Mouse (Mus musculus) MEL (cell line): Measurements from ENCODE around the gene Ebi3.

Source experiments
- BHLHE40 ChIP-seq: IDR thresholded peaks from 2 replicates; pipeline ENCODE4 v1.6.1; 2012; ENCODE audit warnings: low read depth, mild to moderate bottlenecking, inconsistent platforms, low read length, improper control_type of control experiment, borderline replicate concordance
- CHD1 ChIP-seq: IDR thresholded peaks from 2 replicates; pipeline ENCODE4 v1.6.1; 2012; ENCODE audit warnings: low read depth, mild to moderate bottlenecking, inconsistent platforms, low read length, improper control_type of control experiment
- CTCF ChIP-seq, 3 experiments: IDR thresholded peaks in 2 of 3; conservative IDR thresholded peaks in 1 of 3; 2 replicates each; pipeline ENCODE4 v1.5.1; 2011 to 2012; ENCODE audit warnings: low read length in 3 of 3, low read depth in 2 of 3, mild to moderate bottlenecking in 2 of 3, improper control_type of control experiment in 1 of 3, inconsistent platforms in 1 of 3, mixed read lengths in 1 of 3, moderate library complexity in 1 of 3; ENCODE audit not compliant: control insufficient read depth in 1 of 3, insufficient read depth in 1 of 3, poor library complexity in 1 of 3, severe bottlenecking in 1 of 3
- USF1 ChIP-seq: IDR thresholded peaks from 2 replicates; pipeline ENCODE4 v1.6.1; 2014; ENCODE audit warnings: low read depth, mild to moderate bottlenecking, inconsistent platforms, low read length, improper control_type of control experiment, moderate library complexity
- ZC3H11A ChIP-seq: IDR thresholded peaks from 2 replicates; pipeline ENCODE4 v1.6.1; 2012; ENCODE audit warnings: low read depth, mild to moderate bottlenecking, inconsistent platforms, low read length, improper control_type of control experiment

DNA sequence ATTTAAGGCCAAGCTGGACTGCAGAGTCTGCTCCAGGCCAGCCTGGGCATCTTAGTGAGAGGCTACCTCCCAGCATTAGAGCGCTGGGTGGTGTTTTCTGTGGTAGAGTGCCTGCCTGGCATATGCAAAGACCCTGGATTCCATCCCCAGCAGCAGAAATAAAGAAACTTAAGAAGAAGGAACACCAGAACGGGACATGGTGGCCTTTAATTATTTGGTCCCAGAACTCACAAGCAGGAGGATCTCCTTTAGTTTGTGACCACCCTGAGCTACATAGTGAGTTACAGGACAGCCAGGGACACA, 6.1 kb downstream of the Ebi3 start:
- TF ChIP-seq ZC3H11A (no peak), USF1 (no peak), CHD1 (no peak), BHLHE40 (no peak), CTCF (IDR thresholded peaks at IDR 0.05 in 2 of 3, conservative IDR thresholded peaks at IDR 0.05 in 1 of 3; ENCODE audit: control insufficient read depth in 1 of 3, insufficient read depth in 1 of 3, low read depth in 2 of 3, low read length in 3 of 3, poor library complexity in 1 of 3, severe bottlenecking in 1 of 3) (no peak)
